Comparison of ENCODE assay signal across 16 mouse cellular contexts in genomic region chr6:88027390-88027789, GRCm38 (mm10). TPM values are rescaled to one million over a fixed set of nuclear protein-coding genes. Genes with fewer than 3 reads are reported as not detected.
DNase-seq lines count a peak whose midpoint lies in the region; ATAC-seq and TF ChIP-seq lines count a peak whose summit lies in the region.
"Had no signal": no experiment of that assay in that cellular context is flagged by ENCODE, and none has a peak within 500 bp of the region (broad histone marks: within the 10 kb centered on the region; RNA-seq: fewer than 3 reads in every experiment).

No protein-coding gene starts in this region.

- H3K36me3 ChIP-seq in hindbrain, embryonic 11.5 days (ENCODE audit: control insufficient read depth, insufficient read depth, low read length), result no peaks in the 10 kb centered on the region
- H3K36me3 ChIP-seq: midbrain, embryonic 15.5 days had no signal

- TF ChIP-seq CTCF in left cerebral cortex, adult 2 months (IDR thresholded peaks at IDR 0.05), result no peak

- no peaks in the 10 kb centered on the region for H3K9me3 ChIP-seq in hindbrain, embryonic 11.5 days (ENCODE audit: control insufficient read depth, low read length)
- H3K9me3 ChIP-seq: embryonic facial prominence, embryonic 12.5 days; hindbrain, embryonic 15.5 days; limb, embryonic 13.5 days; midbrain, embryonic 15.5 days; neural tube, embryonic 12.5 days had no signal

- WGBS in hindbrain, embryonic 11.5 days, result 83% methylated on average over 5 of the region's 5 CpGs

- no peak overlapping the region for H3K4me2 ChIP-seq in hindbrain, embryonic 11.5 days (replicated peaks; ENCODE audit: low read depth, low read length)
- H3K4me2 ChIP-seq: embryonic facial prominence, embryonic 12.5 days; hindbrain, embryonic 15.5 days; limb, embryonic 13.5 days; midbrain, embryonic 15.5 days; neural tube, embryonic 12.5 days had no signal

- intact Hi-C loops in left cerebral cortex, adult 2 months (cut with DNase I), result loop anchor here (1.0 kb wide), 1 partner anchor 12 kb away; no protein-coding TSS in a partner anchor
- intact Hi-C loops in left cerebral cortex, postnatal 4 days (cut with DNase I), result no loop called here

- no peak overlapping the region for H3K9ac ChIP-seq in hindbrain, embryonic 11.5 days (ENCODE audit: low read depth, low read length)
- H3K9ac ChIP-seq: embryonic facial prominence, embryonic 12.5 days; hindbrain, embryonic 15.5 days; limb, embryonic 13.5 days; midbrain, embryonic 15.5 days; neural tube, embryonic 12.5 days had no signal

- no peak overlapping the region for H3K4me3 ChIP-seq in left cerebral cortex, adult 2 months
- no peak overlapping the region for H3K4me3 ChIP-seq in hindbrain, embryonic 11.5 days (ENCODE audit: low read depth, low read length)
- H3K4me3 ChIP-seq: embryonic facial prominence, embryonic 12.5 days; hindbrain, embryonic 15.5 days; limb, embryonic 13.5 days; midbrain, embryonic 15.5 days; neural tube, embryonic 12.5 days had no signal

- no peak for DNase-seq in left cerebral cortex, adult 2 months (ENCODE audit: extremely low spot score in 1 of 2, low spot score in 2 of 2)
- no peak for DNase-seq in left cerebral cortex, postnatal 4 days
- peak; percentile 21 for DNase-seq in NIH3T3 (ENCODE audit: low read depth)
- peak; percentile 59 for DNase-seq in lung, postnatal 36 days
- DNase-seq in urinary bladder, postnatal 4 days (ENCODE audit: low spot score in 2 of 2), result no peak
- no peak for DNase-seq in thymus, postnatal 0 days (ENCODE audit: low spot score)
- DNase-seq in hindbrain, embryonic 11.5 days (ENCODE audit: low spot score), result no peak
- DNase-seq: cerebellum, adult 9-10 months; kidney, adult 8-10 months; thymus, adult 18-20 months had no signal

- peak overlapping the region; percentile 50 for H3K27ac ChIP-seq in left cerebral cortex, adult 2 months
- H3K27ac ChIP-seq in hindbrain, embryonic 11.5 days (ENCODE audit: low read depth, low read length), result no peak overlapping the region
- H3K27ac ChIP-seq: embryonic facial prominence, embryonic 12.5 days; hindbrain, embryonic 15.5 days; limb, embryonic 13.5 days; midbrain, embryonic 15.5 days; neural tube, embryonic 12.5 days had no signal

- H3K4me1 ChIP-seq in hindbrain, embryonic 11.5 days (replicated peaks; ENCODE audit: control insufficient read depth, insufficient read depth, low read length), result no peaks in the 10 kb centered on the region
- H3K4me1 ChIP-seq: embryonic facial prominence, embryonic 12.5 days; hindbrain, embryonic 15.5 days; limb, embryonic 13.5 days; midbrain, embryonic 15.5 days had no signal

- no peaks in the 10 kb centered on the region for H3K27me3 ChIP-seq in hindbrain, embryonic 11.5 days (ENCODE audit: control insufficient read depth, insufficient read depth, low read length)
- H3K27me3 ChIP-seq: embryonic facial prominence, embryonic 12.5 days; hindbrain, embryonic 15.5 days; limb, embryonic 13.5 days; midbrain, embryonic 15.5 days; neural tube, embryonic 12.5 days had no signal

- peak; percentile 50 for ATAC-seq in granulocyte monocyte progenitor cell, adult 5-6 weeks (replicated peaks; ENCODE audit: poor library complexity, severe bottlenecking)
- no peak for ATAC-seq in hindbrain, embryonic 11.5 days (ENCODE audit: low FRiP score)
- ATAC-seq: midbrain, embryonic 15.5 days had no signal

RNA-seq across cellular contexts. Expression of gene Rab7, which starts 17.7 kb away (rescaled TPM):
- total RNA-seq in left cerebral cortex, adult 2 months (2021), result 100 to 1,000 TPM; 314 to 317 TPM
- 100 to 1,000 TPM; 278 to 279 TPM for total RNA-seq in left cerebral cortex, postnatal 4 days (2021)
- total RNA-seq in granulocyte monocyte progenitor cell, adult 5-6 weeks (2014; fragmentation: Nextera tagmentation), result 239 and 246 TPM in 2 replicates
- 89.1 and 102 TPM in 2 replicates for total RNA-seq in granulocyte monocyte progenitor cell, adult 5-6 weeks (2017)
- 194 and 223 TPM in 2 replicates for polyA plus RNA-seq in thymus, postnatal 0 days (2015; fragmentation: Nextera tagmentation; extraction: Ambion mirVana)
- 273 and 288 TPM in 2 replicates for polyA plus RNA-seq in hindbrain, embryonic 11.5 days (2014; fragmentation: Nextera tagmentation; extraction: Ambion mirVana)

RNA-seq across cellular contexts. Expression of gene H1fx, which starts 46.0 kb away (rescaled TPM):
- total RNA-seq in left cerebral cortex, adult 2 months (2021), result 10 to 100 TPM; 56.4 to 66.3 TPM
- 10 to 100 TPM; 81.6 to 87.7 TPM for total RNA-seq in left cerebral cortex, postnatal 4 days (2021)
- 1.4 and 4.9 TPM in 2 replicates for total RNA-seq in granulocyte monocyte progenitor cell, adult 5-6 weeks (2014; fragmentation: Nextera tagmentation)
- 0.78 and 2.7 TPM in 2 replicates for total RNA-seq in granulocyte monocyte progenitor cell, adult 5-6 weeks (2017)
- polyA plus RNA-seq in thymus, postnatal 0 days (2015; fragmentation: Nextera tagmentation; extraction: Ambion mirVana), result 15.7 and 26.5 TPM in 2 replicates
- 41.3 and 74.2 TPM in 2 replicates for polyA plus RNA-seq in hindbrain, embryonic 11.5 days (2014; fragmentation: Nextera tagmentation; extraction: Ambion mirVana)

RNA-seq across cellular contexts. Expression of gene Rpn1, which starts 56.9 kb away (rescaled TPM):
- 100 to 1,000 TPM; 172 to 184 TPM for total RNA-seq in left cerebral cortex, adult 2 months (2021)
- total RNA-seq in left cerebral cortex, postnatal 4 days (2021), result 100 to 1,000 TPM; 186 to 197 TPM
- total RNA-seq in granulocyte monocyte progenitor cell, adult 5-6 weeks (2014; fragmentation: Nextera tagmentation), result 254 and 266 TPM in 2 replicates
- 386 and 482 TPM in 2 replicates for total RNA-seq in granulocyte monocyte progenitor cell, adult 5-6 weeks (2017)
- polyA plus RNA-seq in thymus, postnatal 0 days (2015; fragmentation: Nextera tagmentation; extraction: Ambion mirVana), result 177 and 200 TPM in 2 replicates
- polyA plus RNA-seq in hindbrain, embryonic 11.5 days (2014; fragmentation: Nextera tagmentation; extraction: Ambion mirVana), result 272 and 290 TPM in 2 replicates

Comparison
In these comparisons a context has a peak if more than half of its experiments do, and no peak if none do; other contexts are left out.
1. DNase-seq: peak in NIH3T3 (single experiment) and lung, postnatal 36 days (single experiment); none in left cerebral cortex, adult 2 months (0 of 2), left cerebral cortex, postnatal 4 days (single experiment), urinary bladder, postnatal 4 days (0 of 2), thymus, postnatal 0 days (single experiment) and hindbrain, embryonic 11.5 days (single experiment).
2. RNA of gene H1fx, which starts 46.0 kb away (total RNA-seq): 81.6 to 87.7 TPM in left cerebral cortex, postnatal 4 days and 56.4 to 66.3 TPM in left cerebral cortex, adult 2 months; 0.78 to 4.9 TPM in granulocyte monocyte progenitor cell, adult 5-6 weeks; every median in the first group is over 4 times any median in the second.